Mouse (Mus musculus): ENCODE measurements around the gene Smurf1. TPM values are rescaled to one million over a fixed set of nuclear protein-coding genes. Genes with fewer than 3 reads are reported as not detected.
A peak's percentile ranks its signal among the peaks of the same experiment; 100 is the strongest.

The Smurf1 gene
- total RNA-seq, 1 experiment from 2014 or later = 17.2 TPM

DNA sequence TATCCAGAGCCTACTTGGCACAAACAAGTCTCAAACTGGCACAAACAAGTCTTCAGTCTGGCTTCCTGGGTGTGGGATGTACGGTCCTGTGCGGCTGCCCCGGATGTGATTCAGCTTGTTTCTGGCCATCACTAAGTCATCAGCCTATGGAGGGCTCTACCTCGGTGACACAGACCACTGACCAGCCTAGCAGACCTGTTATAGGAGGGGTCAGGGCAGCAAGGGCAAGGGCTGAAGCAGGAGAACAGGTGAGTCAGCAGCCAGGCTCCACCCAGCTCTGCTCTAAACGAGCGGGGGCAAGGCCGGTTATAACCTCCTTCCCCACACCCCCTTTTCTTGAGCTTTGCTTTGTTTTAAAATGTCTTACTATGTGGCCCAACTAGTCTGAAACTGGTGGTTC is 11.2 kb downstream of the Smurf1 start:
- no peak for DNase-seq

DNA sequence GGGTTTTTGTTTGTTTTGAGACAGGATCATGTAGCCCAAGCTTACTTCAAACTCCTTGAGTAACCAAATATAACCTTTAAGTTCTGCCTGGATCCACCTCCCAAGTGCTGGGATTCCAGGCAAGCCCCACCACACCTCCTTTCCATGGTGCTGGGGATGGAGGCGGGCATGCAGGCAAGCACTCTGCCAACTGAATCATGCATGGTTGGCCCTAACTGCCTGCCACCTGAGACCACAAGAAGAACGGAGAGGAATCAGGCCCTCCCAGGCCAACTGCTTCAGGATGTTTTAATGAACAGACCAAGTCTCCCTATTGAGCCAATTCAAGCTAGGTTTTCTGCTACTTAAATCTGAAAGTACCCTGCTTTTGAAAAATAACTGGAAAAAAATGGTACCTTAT is 13.1 kb downstream of the Smurf1 start:
- DNase-seq = no peak

DNA sequence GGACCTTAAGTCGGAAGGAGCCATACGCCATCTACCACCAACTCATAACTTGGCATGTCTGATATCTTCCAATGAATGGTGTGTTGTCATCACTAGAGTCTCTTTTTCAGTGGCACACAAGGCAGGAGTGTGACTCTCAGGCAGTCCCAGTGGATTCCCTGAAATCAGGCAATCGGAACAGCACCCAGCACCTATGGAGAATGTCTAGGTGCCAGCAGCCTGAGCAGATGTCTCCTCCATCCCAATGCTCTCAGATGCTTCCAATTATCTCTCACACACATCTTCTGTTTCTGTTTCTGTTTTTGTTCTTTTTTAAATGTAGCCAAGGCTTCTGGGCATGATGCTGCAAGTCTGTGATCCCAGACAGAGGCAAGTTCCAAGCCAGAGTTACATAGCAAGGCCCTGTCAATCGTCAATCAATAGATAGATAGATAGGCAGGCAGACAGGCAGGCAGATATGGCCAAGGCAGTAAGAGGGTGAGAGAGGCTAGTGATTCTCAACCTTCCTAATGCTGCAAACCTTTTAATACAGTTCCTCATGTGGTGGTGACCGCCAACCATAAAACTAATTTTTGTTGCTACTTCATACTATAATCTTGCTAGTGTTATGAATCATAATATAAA is 15.1 kb downstream of the Smurf1 start:
- no peak for DNase-seq

DNA sequence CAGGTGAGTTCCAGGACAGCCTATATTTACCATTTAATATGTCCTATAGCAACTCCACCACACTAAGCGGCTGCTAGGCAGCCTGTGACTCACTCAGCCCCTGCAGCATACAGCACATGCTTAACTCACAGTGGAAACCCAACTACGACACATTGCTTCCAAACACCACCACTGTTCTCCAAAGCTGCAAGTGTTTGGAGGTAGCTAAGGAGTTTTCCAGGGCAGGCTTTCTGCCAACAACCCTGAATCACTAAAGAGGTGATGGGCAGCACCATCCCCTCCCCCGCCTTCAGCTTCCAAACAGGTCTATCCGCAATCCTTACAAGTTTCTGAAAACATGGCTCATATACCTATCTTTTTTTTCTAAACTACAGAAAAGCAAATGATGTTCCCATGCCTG is 15.8 kb downstream of the Smurf1 start:
- no peak for DNase-seq

DNA sequence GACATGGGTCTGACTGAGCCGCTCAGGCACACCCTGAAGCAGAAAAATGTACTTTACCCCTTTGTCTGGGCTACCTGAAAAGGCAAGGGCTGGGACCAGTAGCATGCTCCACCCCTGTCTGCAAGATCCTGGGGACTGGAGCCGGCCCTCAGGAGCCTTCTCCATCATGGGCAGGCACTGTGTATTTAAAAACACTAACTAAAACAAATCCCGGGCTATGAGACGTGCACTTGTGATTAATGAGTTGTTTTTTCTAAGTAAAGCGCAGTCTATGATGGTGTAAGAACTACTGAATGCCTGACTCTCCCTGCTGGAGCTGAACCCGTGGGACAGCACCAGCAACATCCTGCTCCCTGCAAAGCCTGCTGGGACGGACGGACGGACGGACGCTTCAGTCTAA is 17.2 kb downstream of the Smurf1 start:
- no peak for DNase-seq

DNA sequence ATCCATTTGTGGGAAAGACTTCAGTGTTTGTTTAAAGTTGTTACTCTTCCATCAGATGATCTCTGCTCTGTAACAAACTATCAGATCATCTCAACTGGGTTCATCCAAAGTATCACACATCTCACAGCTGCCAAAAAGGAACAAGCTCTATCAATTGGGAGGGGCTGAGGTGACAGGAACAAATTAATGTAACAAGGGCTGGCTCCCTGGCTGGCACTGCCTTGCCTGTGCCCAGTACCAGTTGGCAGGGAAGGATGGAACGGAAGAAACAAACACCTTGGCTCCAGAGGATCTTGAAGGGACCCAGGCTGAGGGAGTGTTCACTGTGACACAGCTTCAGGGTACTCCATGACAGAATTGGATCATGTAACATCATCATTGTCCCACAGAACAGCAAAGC is 17.6 kb downstream of the Smurf1 start:
- DNase-seq = no peak

DNA sequence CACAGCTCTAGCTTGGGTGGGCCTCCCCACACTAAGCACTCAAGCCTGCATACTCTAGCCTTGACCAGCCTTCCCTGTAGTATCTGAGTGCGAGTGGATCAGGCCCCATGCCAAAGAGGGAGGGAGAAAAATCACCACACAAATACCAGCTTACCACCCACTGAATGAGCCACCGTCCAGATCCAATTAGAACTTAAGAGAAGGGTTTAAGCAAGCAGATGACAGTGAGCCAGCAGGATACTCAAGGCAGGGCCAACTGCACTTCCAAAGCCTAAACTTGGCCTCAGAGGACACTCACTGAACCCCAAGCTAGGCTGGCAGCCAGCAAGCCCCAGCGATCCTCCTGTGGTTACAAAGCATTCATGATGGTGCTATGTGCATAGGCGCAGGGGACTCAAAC is 19.6 kb downstream of the Smurf1 start:
- DNase-seq = peak; percentile 82

DNA sequence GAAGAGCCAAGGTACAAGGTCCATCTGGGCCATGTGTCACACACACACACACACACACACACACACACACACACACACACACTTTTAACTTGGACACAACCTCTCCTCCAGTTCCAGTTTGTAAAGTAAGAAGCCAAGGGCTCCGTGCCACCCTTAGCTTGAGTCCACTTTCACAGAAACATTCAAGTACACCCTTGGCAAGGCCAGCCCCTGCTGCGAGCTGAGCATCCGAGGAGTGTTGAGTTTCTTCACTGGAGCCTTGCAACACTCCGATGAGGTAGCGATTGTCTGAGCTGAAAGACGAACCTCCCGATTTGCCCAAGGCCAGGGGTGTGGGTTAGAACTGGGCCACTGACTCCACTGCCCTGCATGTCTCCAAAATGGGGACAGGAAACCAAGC is 20.7 kb downstream of the Smurf1 start:
- DNase-seq = peak; percentile 73

DNA sequence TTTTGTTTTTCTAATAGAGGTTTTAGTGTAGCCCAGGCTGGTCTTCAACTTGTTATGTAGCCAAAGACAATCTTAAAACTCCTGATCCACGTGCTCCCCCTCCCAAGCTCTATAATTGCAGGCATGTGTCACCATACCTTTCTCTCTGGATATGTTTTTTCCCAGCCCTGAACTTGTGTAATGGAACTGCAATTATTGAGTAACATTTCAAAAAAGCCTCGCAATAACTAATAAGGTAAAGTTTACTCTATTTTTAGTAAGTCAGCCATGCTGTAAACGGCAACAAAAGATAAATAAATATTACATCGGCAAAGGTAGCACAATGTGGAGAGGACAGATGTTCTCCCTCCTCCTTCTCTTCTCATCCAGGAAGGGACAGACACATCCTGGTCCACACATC is 21.3 kb downstream of the Smurf1 start:
- no peak for DNase-seq

DNA sequence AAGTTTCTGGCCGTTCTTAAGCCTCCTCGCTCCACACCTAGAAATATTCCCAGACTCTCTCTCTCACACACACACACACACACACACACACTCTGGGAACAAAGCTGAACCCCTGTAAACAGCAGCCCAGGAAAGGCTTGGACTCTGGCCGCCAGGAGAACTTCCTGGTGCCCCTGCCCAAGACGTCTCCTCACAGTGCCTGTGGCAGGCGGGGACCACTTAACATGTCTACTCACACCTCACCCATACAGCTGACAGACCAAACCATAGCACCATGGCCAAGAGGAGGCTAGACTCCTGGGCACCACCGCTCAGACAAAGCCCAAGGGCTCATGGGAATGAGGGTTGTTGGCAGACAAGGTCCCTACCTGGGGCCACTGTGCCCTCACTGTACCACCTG is 22.3 kb downstream of the Smurf1 start:
- no peak for DNase-seq

DNA sequence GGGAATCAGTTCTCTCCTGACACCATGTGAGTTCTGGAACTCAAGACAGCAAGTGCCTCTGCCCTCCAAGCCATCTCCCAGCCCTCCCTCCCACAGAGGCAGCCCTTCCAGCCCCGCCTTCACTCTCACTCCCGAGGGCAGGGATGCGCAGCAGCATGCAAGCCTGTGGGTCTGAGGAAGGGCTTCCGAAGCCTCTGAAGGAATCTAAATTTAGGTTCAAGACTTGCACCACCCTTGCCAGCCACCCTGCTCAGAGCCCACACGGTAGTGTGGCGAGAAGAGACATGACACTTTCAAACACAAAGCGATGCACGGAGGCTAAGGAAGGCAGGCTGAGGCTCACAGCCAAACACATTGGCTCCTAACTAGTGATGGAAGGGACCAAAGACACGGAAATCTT is 23.2 kb downstream of the Smurf1 start:
- no peak for DNase-seq

DNA sequence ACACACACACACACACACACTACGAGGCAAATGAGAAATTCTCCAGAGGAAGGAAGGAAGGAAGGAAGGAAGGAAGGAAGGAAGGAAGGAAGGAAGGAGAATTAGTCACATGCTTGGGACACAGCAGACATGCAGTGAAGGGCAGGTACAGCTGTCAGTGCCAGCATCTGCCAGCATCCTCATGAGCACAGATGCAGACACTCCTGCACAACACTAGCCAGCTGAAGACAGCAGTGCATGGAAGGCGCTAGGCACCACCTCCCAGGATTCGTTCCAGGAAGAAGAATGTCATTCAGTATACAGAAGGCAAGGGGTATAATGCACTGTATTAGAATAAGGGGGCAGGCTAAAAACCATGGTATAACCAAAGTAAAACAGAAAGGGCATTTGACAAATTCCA is 24.7 kb downstream of the Smurf1 start:
- no peak for DNase-seq

DNA sequence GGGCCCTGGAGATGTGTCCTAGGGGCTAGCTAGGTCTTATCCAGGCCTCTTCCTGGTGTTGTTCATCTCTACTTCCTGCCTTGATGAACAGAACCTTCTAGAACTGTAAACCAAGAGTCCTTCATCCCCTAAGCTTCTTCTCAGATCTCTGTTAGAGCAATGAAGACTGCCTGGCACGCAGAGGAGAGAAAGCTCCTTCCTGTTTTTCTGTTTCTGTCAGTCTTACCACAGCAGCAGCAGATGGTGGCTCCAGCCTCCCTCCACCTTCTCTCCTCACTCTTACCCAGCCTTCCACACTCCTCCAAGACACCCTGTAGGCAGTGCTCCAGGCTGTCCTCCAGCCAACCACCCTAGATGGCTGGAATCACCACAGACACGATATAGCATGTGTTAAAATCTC is 28.3 kb downstream of the Smurf1 start:
- DNase-seq = no peak

DNA sequence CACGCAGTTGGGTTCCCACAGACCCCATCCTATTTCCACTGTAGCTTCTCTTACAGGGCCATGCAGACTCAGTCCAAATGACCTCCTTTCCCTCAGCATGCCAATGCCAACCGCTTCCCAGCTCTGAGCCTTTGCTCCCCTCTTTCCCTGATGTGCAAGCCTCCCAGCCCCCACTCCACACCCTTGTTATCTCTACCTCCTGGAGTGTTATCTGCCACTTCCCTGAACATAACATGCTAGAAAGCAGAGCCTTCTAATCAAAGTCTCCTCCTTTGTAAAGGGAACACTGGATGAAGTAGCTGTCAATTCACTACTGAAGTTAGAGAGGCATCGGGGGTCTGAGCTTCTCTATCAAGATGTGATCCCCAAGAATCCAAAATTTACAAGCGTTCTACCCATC is 32.2 kb downstream of the Smurf1 start:
- no peak for DNase-seq

DNA sequence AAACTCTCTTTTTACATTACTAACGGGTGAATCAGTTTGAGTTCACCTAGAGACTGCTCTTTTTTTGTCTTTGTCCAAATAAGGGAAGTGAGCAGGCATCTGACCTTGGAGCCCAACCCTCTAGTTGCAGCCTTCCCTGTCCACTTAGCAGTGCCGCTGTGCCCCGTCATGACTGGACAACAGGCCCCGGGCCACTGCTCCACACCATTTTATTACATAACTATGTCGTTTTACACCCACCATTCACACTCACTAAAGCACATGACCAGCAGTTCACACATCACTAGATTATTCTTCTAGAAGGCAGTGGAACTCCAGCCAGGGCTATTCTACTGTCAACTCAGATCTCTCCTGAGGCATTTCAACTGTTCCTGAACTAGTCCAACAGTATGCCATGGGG is 33.8 kb downstream of the Smurf1 start:
- DNase-seq = peak; percentile 50

DNA sequence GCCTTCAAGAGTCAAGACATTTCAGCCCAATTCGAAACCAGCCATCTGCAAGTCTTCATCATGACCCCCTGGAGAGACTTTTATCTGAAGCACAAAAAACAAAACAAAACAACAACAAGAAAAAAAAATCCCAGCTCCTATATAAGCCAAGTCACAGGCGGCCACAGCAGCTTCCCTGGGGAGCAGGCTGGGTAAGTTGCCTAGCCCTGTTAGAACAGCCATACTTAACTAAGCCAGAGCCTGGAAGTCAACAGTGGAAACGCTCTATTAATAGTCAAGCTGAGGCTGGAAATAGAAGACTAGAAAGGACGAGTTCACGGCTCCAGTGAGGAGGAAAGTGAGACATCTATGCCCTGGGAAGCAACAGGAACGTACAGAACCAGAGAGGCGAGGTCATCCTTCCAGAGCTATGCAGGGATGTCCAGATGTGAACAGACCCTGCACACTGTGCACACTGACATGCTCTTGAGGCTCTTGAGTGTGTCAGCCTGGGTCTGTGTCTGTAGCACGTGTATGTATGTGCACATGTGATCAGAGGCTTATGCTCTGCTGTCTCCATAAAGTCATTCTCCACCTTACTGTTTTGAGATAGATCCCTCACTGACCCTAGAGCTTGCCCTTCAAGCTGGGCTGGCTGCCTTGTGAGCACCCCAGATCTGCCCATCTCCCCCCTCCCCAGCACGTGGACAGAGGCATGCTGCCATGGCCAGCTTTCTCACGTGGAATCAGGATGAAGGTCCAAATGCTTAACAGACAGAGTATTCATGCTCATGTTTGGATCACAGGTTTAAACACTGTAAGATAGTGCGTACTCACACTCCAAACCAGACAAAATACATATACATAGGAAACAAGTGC is 36.6 kb downstream of the Smurf1 start:
- peak; percentile 45 for DNase-seq

DNA sequence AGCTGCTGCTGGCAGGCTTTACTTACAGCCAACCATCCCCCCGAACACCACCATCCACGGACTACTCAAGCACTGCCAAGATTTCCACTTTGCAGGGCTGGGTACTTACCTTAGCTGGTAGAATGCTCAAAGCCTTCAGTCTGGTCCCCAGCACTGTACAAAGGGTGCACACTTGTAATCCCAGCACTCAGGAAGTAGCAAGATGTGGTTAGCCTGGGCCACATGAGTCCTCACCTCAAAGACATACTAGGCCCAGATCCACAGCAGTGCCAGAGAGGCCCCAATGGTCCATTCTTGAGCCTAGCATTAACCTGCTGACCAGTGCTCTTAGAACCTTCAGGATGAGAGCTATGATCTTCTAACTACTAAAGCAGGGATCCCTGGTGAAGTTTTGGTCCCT is 39.4 kb downstream of the Smurf1 start:
- DNase-seq = no peak

DNA sequence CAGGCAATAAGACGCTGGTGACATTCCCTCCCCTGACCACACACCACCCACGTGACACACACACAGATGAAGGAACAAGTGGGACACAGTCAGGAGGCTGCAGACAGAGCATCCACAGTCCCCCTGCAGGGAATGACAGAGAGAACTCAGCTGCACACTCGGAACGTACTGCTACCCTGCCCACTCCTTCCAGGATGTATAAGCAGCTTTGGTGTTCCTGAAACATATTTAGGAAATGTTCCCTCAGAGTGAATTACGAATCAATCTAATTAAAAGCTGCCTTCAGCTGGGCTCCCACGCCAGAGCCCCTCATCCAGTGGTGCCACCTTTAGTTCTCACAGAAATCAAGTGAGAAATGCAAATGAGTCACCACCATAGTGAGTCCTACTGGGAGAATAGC is 42.3 kb downstream of the Smurf1 start:
- no peak for DNase-seq

DNA sequence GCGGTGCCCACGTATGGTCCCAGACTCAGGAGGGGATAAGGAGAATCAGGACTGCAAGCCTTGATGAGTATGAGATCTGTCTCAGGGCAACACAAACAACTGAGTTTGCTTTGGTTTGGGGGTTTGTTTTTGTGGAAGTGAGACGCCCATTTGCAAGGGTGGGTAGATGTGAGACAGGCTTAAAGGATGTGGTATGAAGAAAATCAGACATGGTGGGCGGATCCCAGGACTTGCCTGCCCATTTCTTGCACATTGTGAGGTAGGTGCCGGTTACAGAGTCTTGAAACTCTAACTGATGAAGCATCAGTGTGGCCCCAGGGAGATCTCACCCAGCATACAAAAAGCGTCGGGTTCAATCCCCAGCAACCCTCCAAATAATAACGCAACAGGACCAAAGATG is 45.9 kb downstream of the Smurf1 start:
- DNase-seq = no peak

DNA sequence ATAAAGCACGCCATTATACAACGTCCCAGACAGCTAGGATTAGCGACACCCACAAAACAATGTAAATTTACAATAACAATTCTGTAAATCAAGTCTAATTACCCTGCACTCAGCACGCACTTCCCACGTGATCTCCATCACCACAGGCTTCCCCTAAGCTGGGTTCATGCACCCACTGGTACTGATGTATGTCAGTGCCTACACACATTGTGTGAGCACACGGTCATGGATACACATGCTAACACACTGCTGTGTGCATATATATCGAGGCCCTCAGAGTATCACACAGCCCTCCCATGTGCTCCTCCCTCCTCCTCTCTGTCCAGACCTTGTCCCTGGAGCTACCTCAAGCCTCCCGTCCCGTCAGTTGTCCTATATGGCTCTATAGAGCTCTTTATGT is 46.5 kb downstream of the Smurf1 start:
- no peak for DNase-seq

DNA sequence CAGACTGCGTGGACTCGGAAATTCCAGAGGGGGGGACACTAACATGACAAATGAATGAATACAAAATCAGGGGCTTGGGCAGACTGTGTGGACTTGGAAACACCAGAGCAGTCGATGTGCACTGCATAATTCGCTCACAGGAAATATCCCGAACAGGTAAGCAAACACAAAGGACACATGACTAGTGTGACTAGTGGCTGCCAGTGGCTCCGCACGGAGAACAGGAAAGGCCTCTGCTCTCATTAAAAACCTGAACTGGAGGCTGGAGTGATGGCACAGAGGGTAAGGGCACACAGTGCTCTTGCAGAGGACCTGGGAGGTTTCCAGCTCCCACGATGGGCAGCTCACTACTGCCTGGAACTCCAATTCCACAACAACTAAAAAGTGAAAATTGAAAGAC is 47.4 kb downstream of the Smurf1 start:
- DNase-seq = no peak

DNA sequence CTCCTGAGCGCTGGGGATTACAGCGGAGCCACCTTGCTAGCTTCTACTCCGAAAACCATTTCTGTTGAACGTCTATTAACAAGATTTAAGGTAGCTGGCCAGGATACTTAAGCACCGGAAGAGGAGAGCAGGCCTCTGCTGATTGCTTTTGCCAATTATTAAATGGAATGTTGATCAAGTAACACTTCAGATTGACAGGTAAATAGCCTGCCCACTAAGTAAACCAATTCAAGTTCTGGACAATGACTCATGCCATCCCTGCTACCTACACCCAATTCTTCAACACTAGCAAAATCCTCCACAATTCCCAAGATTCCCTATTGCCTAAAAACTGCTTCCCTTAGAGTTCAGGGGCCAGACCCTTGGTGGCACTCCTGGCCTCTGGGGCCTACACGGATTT is 48.5 kb downstream of the Smurf1 start:
- no peak for DNase-seq

DNA sequence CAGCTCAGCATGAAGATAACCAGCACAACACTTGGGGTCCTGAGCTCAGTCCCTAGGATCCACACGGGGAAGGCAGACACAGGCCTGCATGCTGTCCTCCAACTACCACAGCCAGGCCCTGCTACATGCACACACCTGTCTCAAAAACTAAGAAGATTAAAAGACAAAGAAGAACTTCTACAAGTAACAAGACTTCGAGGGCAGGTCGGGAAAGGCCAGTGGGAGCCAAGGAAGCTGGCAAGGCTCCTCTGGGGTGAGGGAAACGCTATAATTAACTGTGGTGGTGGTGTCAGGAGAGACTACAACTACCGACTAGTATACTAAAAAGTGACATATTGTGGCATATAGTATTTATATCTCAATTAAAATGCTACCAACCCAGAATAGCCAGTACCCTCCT is 49.8 kb downstream of the Smurf1 start:
- DNase-seq = no peak

DNA sequence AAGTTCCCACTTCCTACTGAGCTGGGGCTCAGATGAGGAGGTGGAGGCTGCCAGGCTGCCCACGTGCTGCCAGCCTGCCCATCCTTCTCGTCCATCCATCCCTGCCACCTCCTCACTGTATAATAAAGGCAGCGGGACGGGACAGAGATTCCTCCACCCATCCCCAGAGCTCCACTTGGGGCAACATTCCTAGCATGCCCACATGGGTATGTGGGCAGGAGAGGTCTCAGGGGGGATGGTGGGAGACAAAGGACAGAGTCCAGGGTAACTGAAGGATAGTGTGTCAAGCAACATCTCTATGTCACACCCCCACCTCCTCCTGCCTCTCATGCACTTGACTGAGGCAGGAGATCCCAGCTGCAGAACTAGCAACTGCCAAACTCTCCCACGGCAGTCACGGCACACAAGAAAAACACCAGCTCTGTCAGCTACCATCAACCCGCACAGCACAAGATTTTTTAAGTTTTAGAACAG is 51.2 kb downstream of the Smurf1 start:
- no peak for DNase-seq

All from adrenal gland, postnatal 14 days (tissue).